Mouse (Mus musculus): Measurements from ENCODE around the gene Clrn2. TPM values are rescaled to one million over a fixed set of nuclear protein-coding genes. Genes with fewer than 3 reads are reported as not detected.

Gene Clrn2
- total and polyA plus RNA-seq, 2 experiments from 2014 or later, result 0.27 TPM; not detected in 1

DNA sequence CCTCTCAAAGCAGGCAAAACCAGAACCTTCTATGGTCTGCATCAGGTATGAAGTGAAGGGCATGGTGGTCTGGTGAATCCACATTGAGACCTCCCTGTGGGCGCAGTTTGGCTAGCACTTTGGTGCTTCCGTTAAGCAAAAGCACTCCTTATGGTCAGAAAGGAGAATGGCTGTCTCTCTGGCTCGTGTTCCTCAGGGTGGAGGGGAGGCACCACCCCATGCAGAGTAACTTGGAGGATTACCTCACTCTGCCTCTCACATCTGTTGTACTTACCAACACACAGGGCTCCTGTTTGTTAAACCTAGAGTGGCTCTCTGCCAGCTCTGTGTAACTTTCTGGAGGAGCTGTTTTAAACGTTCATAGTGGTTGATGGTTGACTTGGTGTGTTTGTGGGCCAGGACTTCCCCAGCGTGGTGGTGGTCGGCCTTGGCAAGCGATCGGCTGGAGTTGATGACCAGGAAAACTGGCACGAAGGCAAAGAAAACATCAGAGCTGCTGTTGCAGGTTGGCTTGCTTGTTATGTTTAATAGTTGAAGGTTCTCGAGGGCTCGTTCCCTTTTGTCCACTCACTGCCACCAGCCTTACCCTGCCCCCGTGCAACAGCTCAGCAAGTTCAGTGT lies 43.5 kb downstream of the Clrn2 start:
- ATAC-seq (ENCODE audit: low FRiP score) (no peak), DNase-seq (ENCODE audit: low spot score) (no peak)
- no peak overlapping the region for H3K4me2 ChIP-seq (ENCODE audit: low read depth, low read length, poor library complexity, severe bottlenecking)
- no peak for TF ChIP-seq CTCF (IDR thresholded peaks at IDR 0.05)
- 88% methylated on average over 12 of the region's 12 CpGs for WGBS
- H3K4me3 ChIP-seq (ENCODE audit: low read depth, low read length), result no peak overlapping the region
- no peak overlapping the region for H3K27ac ChIP-seq (ENCODE audit: low read depth, low read length)
- no peaks in the 10 kb centered on the region for H3K27me3 ChIP-seq (ENCODE audit: insufficient read depth, low read length)
- H3K9ac ChIP-seq (replicated peaks; ENCODE audit: low read length, poor library complexity, severe bottlenecking), result no peak overlapping the region
- 0 out of 2 replicates have a peak, but pooled peaks cover 3% of the 10 kb centered on the region for H3K4me1 ChIP-seq (ENCODE audit: insufficient read depth, low read length)
- H3K36me3 ChIP-seq (ENCODE audit: insufficient read depth, low read length), result peaks cover 20% of the 10 kb centered on the region
- no peaks in the 10 kb centered on the region for H3K9me3 ChIP-seq (ENCODE audit: low read length)

DNA sequence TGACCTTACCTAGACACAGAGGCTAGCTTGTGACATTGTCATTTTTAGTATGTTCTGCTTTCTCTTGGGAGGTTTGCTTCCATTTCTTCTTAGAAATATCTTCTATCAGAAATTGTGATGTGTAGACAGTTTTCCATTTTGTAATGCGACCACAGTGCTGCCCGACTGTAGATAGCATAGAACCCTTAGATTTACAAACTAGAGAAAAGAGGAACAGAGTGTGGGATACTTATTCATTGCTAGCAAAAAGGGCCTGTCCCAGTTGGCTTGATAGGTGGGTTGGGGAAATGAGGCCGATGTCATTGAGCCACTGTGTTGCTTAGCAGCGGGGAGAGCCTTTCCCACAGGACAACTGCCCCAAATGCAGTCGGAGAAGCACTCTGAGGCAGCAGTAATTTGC lies 44.0 kb downstream of the Clrn2 start:
- Histone ChIP-seq H3K4me3 (ENCODE audit: low read depth, low read length) (no peak overlapping the region), H3K4me1 (ENCODE audit: insufficient read depth, low read length) (0 out of 2 replicates have a peak, but pooled peaks cover 3% of the 10 kb centered on the region), H3K27ac (ENCODE audit: low read depth, low read length) (no peak overlapping the region), H3K9me3 (ENCODE audit: low read length) (no peaks in the 10 kb centered on the region), H3K27me3 (ENCODE audit: insufficient read depth, low read length) (no peaks in the 10 kb centered on the region), H3K36me3 (ENCODE audit: insufficient read depth, low read length) (peaks cover 21% of the 10 kb centered on the region), H3K4me2 (ENCODE audit: low read depth, low read length, poor library complexity, severe bottlenecking) (no peak overlapping the region), H3K9ac (replicated peaks; ENCODE audit: low read length, poor library complexity, severe bottlenecking) (no peak overlapping the region)
- ATAC-seq (ENCODE audit: low FRiP score) (no peak), DNase-seq (ENCODE audit: low spot score) (no peak)
- 89% methylated on average over 5 of the region's 5 CpGs for WGBS
- TF ChIP-seq CTCF (IDR thresholded peaks at IDR 0.05), result no peak

DNA sequence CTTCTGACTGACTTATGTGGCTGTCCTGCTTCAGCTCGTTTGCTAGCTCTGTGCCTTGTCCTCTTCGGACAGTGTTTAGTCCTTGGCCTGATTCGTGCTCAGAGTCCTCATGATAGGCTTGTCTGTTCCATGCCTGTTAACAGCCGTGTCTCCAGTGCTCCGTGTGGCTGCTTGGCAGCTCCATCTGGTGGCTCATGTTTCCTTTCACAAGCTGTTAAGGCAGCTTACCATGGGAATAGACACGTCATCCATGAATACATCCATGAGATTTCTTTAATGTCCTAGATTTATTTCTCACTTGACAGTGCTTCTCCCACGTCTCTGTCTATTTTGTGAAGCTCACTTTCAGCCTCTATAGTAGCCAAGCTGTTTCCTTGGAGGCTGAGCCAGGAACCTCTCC lies 56.5 kb downstream of the Clrn2 start:
- Histone ChIP-seq H3K9ac (replicated peaks; ENCODE audit: low read length, poor library complexity, severe bottlenecking) (no peak overlapping the region), H3K9me3 (ENCODE audit: low read length) (no peaks in the 10 kb centered on the region), H3K4me3 (ENCODE audit: low read depth, low read length) (no peak overlapping the region), H3K27ac (ENCODE audit: low read depth, low read length) (no peak overlapping the region), H3K27me3 (ENCODE audit: insufficient read depth, low read length) (no peaks in the 10 kb centered on the region), H3K36me3 (ENCODE audit: insufficient read depth, low read length) (peaks cover 27% of the 10 kb centered on the region), H3K4me2 (ENCODE audit: low read depth, low read length, poor library complexity, severe bottlenecking) (no peak overlapping the region), H3K4me1 (ENCODE audit: insufficient read depth, low read length) (no peaks in the 10 kb centered on the region)
- DNase-seq (ENCODE audit: low spot score) (peak; percentile 40), ATAC-seq (ENCODE audit: low FRiP score) (no peak)
- WGBS, result 82% methylated on average over 7 of the region's 7 CpGs
- peak; percentile 59 for TF ChIP-seq CTCF (IDR thresholded peaks at IDR 0.05)

DNA sequence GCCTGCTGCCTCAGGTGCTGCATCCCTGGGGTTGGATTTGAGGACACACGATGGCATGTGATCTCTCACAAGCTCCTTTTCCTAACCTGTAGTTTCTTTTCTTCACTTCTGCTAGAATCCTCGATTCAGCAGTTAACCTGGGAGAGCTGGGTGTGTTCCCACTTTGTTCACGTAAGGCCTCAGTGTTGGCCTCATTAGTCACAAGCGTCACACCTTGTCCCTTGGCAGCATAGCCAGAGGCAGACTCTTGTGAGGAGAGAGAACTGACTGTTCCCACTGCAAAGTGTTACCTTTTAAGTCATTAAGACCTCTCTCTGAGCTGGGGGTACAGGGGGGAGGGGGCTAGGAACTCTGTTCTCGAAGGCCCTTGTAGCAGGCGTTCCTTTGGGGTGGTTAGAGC lies 59.4 kb downstream of the Clrn2 start:
- ATAC-seq (ENCODE audit: low FRiP score), result no peak
- no peak for TF ChIP-seq CTCF (IDR thresholded peaks at IDR 0.05)
- Histone ChIP-seq H3K9me3 (ENCODE audit: low read length) (no peaks in the 10 kb centered on the region), H3K4me1 (ENCODE audit: insufficient read depth, low read length) (no peaks in the 10 kb centered on the region), H3K9ac (replicated peaks; ENCODE audit: low read length, poor library complexity, severe bottlenecking) (no peak overlapping the region), H3K27me3 (ENCODE audit: insufficient read depth, low read length) (no peaks in the 10 kb centered on the region), H3K36me3 (ENCODE audit: insufficient read depth, low read length) (peaks cover 12% of the 10 kb centered on the region; the same call in 1 of the 2 replicates), H3K27ac (ENCODE audit: low read depth, low read length) (no peak overlapping the region), H3K4me2 (ENCODE audit: low read depth, low read length, poor library complexity, severe bottlenecking) (no peak overlapping the region), H3K4me3 (ENCODE audit: low read depth, low read length) (no peak overlapping the region)
- DNase-seq (ENCODE audit: low spot score), result no peak
- whole genome bisulfite sequencing, result 95% methylated on average over 6 of the region's 6 CpGs

DNA sequence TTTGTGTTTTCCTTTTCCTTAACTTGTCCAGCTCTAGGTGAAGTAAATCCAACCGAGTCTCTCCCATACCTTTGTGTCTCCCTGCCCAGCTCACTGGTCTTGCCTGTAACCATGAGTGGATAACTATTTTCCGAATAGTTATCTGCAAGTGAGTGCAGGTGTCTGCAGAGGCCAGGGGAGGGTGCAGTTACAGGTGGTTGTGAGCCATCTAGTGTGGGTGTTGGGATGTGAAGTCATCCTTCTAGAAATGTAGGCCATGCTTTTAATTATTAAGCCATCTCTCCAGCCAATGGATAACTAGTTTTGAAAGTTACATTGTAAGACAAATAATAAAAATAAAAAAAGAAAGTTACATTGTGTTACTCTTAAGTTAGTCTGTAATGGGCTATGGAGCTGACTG lies 60.0 kb downstream of the Clrn2 start:
- TF ChIP-seq CTCF (IDR thresholded peaks at IDR 0.05), result no peak
- Histone ChIP-seq H3K9me3 (ENCODE audit: low read length) (no peaks in the 10 kb centered on the region), H3K4me1 (ENCODE audit: insufficient read depth, low read length) (no peaks in the 10 kb centered on the region), H3K36me3 (ENCODE audit: insufficient read depth, low read length) (peaks cover 12% of the 10 kb centered on the region; the same call in 1 of the 2 replicates), H3K4me2 (ENCODE audit: low read depth, low read length, poor library complexity, severe bottlenecking) (no peak overlapping the region), H3K27ac (ENCODE audit: low read depth, low read length) (no peak overlapping the region), H3K9ac (replicated peaks; ENCODE audit: low read length, poor library complexity, severe bottlenecking) (no peak overlapping the region), H3K4me3 (ENCODE audit: low read depth, low read length) (no peak overlapping the region), H3K27me3 (ENCODE audit: insufficient read depth, low read length) (no peaks in the 10 kb centered on the region)
- 96% methylated on average over 2 of the region's 2 CpGs for WGBS
- DNase-seq (ENCODE audit: low spot score) (no peak), ATAC-seq (ENCODE audit: low FRiP score) (no peak)

Other genes with a start within 250 kb of the Clrn2 start
- 37.3 and 40.0 TPM in 2 replicates for gene Qdpr, start 3.5 kb upstream of the Clrn2 start, total RNA-seq (2014; rRNA removed)
- 139 and 147 TPM in 2 replicates for gene Qdpr, start 3.5 kb upstream of the Clrn2 start, polyA plus RNA-seq (2015; fragmentation: Nextera tagmentation; extraction: Ambion mirVana)
- 20.9 and 23.9 TPM in 2 replicates for gene Lap3, start 39.6 kb downstream of the Clrn2 start, total RNA-seq (2014; rRNA removed)
- gene Lap3, start 39.6 kb downstream of the Clrn2 start, polyA plus RNA-seq (2015; fragmentation: Nextera tagmentation; extraction: Ambion mirVana), result 27.7 and 29.7 TPM in 2 replicates
- 45.6 and 60.1 TPM in 2 replicates for gene Med28, start 66.5 kb downstream of the Clrn2 start, total RNA-seq (2014; rRNA removed)
- 247 and 253 TPM in 2 replicates for gene Med28, start 66.5 kb downstream of the Clrn2 start, polyA plus RNA-seq (2015; fragmentation: Nextera tagmentation; extraction: Ambion mirVana)
- 13.0 and 13.9 TPM in 2 replicates for gene Fam184b, start 185.9 kb downstream of the Clrn2 start, total RNA-seq (2014; rRNA removed)
- gene Fam184b, start 185.9 kb downstream of the Clrn2 start, polyA plus RNA-seq (2015; fragmentation: Nextera tagmentation; extraction: Ambion mirVana), result 9.4 and 9.5 TPM in 2 replicates
- gene Ncapg, start 216.2 kb downstream of the Clrn2 start, total RNA-seq (2014; rRNA removed), result 2.4 and 3.2 TPM in 2 replicates
- 2.1 and 2.4 TPM in 2 replicates for gene Ncapg, start 216.2 kb downstream of the Clrn2 start, polyA plus RNA-seq (2015; fragmentation: Nextera tagmentation; extraction: Ambion mirVana)